Mouse (Mus musculus) C2C12 (cell line): ENCODE measurements at regions not wholly inside any gene's neighbourhood (a gene's known extent, or its start where the extent isn't known, plus 50 kb on each side); places are given as distances from the start of the nearest gene placed in this dataset.

ENCODE experiments used
- CEBPB ChIP-seq: IDR thresholded peaks from one replicate; pipeline ENCODE4 v1.6.1; 2011; ENCODE audit warnings: low read depth, mild to moderate bottlenecking, control low read depth, moderate library complexity
- CTCF ChIP-seq: IDR thresholded peaks from one replicate; pipeline ENCODE4 v1.5.1; 2011; ENCODE audit not compliant: control insufficient read depth, insufficient read depth, insufficient read length
- FOSL1 ChIP-seq: IDR thresholded peaks from one replicate; pipeline ENCODE4 v1.8.0; 2011; ENCODE audit warnings: mild to moderate bottlenecking, low read length; ENCODE audit not compliant: poor library complexity, insufficient read depth, severe bottlenecking
- MAX ChIP-seq: IDR thresholded peaks from one replicate; pipeline ENCODE4 v1.6.1; 2011; ENCODE audit warnings: mild to moderate bottlenecking, control low read depth
- MYOD1 ChIP-seq: IDR thresholded peaks from one replicate; pipeline ENCODE4 v1.6.1; 2011; ENCODE audit warnings: low read depth; ENCODE audit not compliant: control insufficient read depth, insufficient read length
- MYOG ChIP-seq: IDR thresholded peaks from one replicate; pipeline ENCODE4 v1.6.1; 2011; ENCODE audit not compliant: control insufficient read depth, insufficient read length; ENCODE audit errors: extremely low read depth
- USF1 ChIP-seq: IDR thresholded peaks from one replicate; pipeline ENCODE4 v1.6.1; 2011; ENCODE audit warnings: low read depth, mild to moderate bottlenecking, control low read depth, moderate library complexity

DNA sequence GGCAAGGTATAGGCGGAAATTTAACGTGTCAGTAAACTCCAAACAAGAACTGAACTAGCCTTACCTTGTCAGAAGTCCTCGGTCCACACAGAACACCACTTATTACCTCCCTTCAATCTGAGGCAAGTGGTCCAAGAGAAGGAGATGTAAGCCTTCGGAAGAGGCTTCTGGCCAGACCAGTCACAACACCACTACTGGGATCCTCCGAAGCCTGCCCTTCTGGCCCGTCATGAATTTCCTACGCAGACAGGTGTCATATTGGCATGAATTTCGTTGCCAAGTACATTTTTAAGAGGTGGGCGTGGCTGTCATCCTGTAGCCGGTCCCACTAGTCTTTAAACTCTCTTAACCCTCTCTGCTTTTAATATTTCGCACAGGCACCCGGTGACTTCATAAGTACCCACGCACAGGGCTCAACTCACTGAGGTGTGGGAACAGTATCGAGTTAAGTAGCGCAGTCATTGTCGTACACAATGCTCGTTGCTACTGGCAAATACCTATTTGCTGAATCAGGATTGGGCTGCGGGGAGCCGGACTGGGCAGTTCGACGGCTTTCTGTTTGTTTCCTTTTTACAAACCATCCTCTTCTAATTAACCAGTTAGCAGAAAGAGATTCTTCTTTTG lies 86.7 kb upstream of the Adgrl2 start:
- TF ChIP-seq CTCF (no peak), MAX (no peak), MYOG (no peak), MYOD1 (no peak), USF1 (no peak), FOSL1 (no peak), CEBPB (no peak)
